Mouse (Mus musculus): ENCODE results near the gene Cilp. TPM values are rescaled to one million over a fixed set of nuclear protein-coding genes. Genes with fewer than 3 reads are reported as not detected.

The Cilp gene
- polyA plus RNA-seq, 1 experiment from 2014 or later: 0.14 TPM

DNA sequence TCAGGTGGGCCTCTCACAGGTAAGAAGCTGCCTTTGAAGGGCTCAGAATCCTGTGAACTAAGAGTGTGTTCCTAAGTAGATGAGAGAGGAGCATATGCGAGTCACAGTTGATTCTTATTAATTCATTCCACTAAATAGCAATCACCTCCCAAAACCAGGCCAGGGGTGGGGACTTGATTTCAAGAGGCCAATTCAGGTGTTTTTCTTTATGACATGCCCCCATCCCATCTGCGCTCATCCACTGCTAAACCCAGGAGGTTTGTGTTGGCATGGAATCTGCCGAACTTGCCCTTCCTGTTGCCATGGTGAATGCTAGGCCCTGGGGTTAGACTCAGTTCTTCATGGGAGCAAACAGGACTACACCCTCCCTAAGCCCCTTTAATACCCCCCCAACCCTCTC, 24.4 kb upstream of the Cilp start:
- 90% methylated on average over 3 of the region's 3 CpGs for WGBS (ENCODE audit: insufficient replicate concordance)
- Histone ChIP-seq H3K36me3 (ENCODE audit: control insufficient read depth, insufficient read depth, low read length) (no peaks in the 10 kb centered on the region), H3K4me2 (no peak overlapping the region), H3K4me1 (ENCODE audit: control insufficient read depth, insufficient read depth, low read length) (peaks cover 2% of the 10 kb centered on the region; the same call in 1 of the 2 replicates), H3K9ac (ENCODE audit: low read depth, low read length) (no peak overlapping the region), H3K9me3 (replicated peaks; ENCODE audit: control insufficient read depth, low read length) (no peaks in the 10 kb centered on the region), H3K27me3 (ENCODE audit: control insufficient read depth, insufficient read depth, low read length) (no peaks in the 10 kb centered on the region), H3K27ac (ENCODE audit: low read depth, low read length) (no peak overlapping the region), H3K4me3 (ENCODE audit: low read depth, low read length) (no peak overlapping the region)
- no peak for ATAC-seq (replicated peaks; ENCODE audit: insufficient number of reproducible peaks, low FRiP score, low TSS enrichment)

- no peak for ATAC-seq (replicated peaks; ENCODE audit: insufficient number of reproducible peaks, low FRiP score, low TSS enrichment)
- H3K4me3 ChIP-seq (ENCODE audit: low read depth, low read length): no peak overlapping the region
- no peak overlapping the region for H3K9ac ChIP-seq (ENCODE audit: low read depth, low read length)
- H3K36me3 ChIP-seq (ENCODE audit: control insufficient read depth, insufficient read depth, low read length): no peaks in the 10 kb centered on the region
- H3K27ac ChIP-seq (ENCODE audit: low read depth, low read length): no peak overlapping the region
- H3K4me1 ChIP-seq (ENCODE audit: control insufficient read depth, insufficient read depth, low read length): peaks cover 2% of the 10 kb centered on the region; the same call in 1 of the 2 replicates
- WGBS (ENCODE audit: insufficient replicate concordance): 73% methylated on average over 5 of the region's 5 CpGs
- no peak overlapping the region for H3K4me2 ChIP-seq
- no peaks in the 10 kb centered on the region for H3K27me3 ChIP-seq (ENCODE audit: control insufficient read depth, insufficient read depth, low read length)
- H3K9me3 ChIP-seq (replicated peaks; ENCODE audit: control insufficient read depth, low read length): no peaks in the 10 kb centered on the region
Observed at GRCm38 (mm10) chr9:65241973-65242372, 23.0 kb upstream of the Cilp start.

- Histone ChIP-seq H3K4me2 (no peak overlapping the region), H3K27ac (ENCODE audit: low read depth, low read length) (no peak overlapping the region), H3K9me3 (replicated peaks; ENCODE audit: control insufficient read depth, low read length) (no peaks in the 10 kb centered on the region), H3K27me3 (ENCODE audit: control insufficient read depth, insufficient read depth, low read length) (no peaks in the 10 kb centered on the region), H3K9ac (ENCODE audit: low read depth, low read length) (peak overlapping the region; percentile 13; the same call in 1 of the 2 replicates), H3K36me3 (ENCODE audit: control insufficient read depth, insufficient read depth, low read length) (no peaks in the 10 kb centered on the region), H3K4me3 (ENCODE audit: low read depth, low read length) (no peak overlapping the region), H3K4me1 (ENCODE audit: control insufficient read depth, insufficient read depth, low read length) (peaks cover 2% of the 10 kb centered on the region; the same call in 1 of the 2 replicates)
- WGBS (ENCODE audit: insufficient replicate concordance): 57% methylated on average over 4 of the region's 4 CpGs
- ATAC-seq (replicated peaks; ENCODE audit: insufficient number of reproducible peaks, low FRiP score, low TSS enrichment): no peak
Observed at GRCm38 (mm10) chr9:65243249-65243648, 21.7 kb upstream of the Cilp start.

- ATAC-seq (replicated peaks; ENCODE audit: insufficient number of reproducible peaks, low FRiP score, low TSS enrichment): no peak
- WGBS (ENCODE audit: insufficient replicate concordance): 36% methylated on average over 9 of the region's 9 CpGs
- Histone ChIP-seq H3K4me1 (ENCODE audit: control insufficient read depth, insufficient read depth, low read length) (peaks cover 2% of the 10 kb centered on the region; the same call in 1 of the 2 replicates), H3K4me3 (ENCODE audit: low read depth, low read length) (no peak overlapping the region), H3K9me3 (replicated peaks; ENCODE audit: control insufficient read depth, low read length) (no peaks in the 10 kb centered on the region), H3K36me3 (ENCODE audit: control insufficient read depth, insufficient read depth, low read length) (no peaks in the 10 kb centered on the region), H3K27ac (ENCODE audit: low read depth, low read length) (no peak overlapping the region), H3K9ac (ENCODE audit: low read depth, low read length) (no peak overlapping the region), H3K27me3 (ENCODE audit: control insufficient read depth, insufficient read depth, low read length) (no peaks in the 10 kb centered on the region), H3K4me2 (no peak overlapping the region)
Observed at GRCm38 (mm10) chr9:65244036-65244806, 20.8 kb upstream of the Cilp start.

- H3K36me3 ChIP-seq (ENCODE audit: control insufficient read depth, insufficient read depth, low read length): no peaks in the 10 kb centered on the region
- no peak overlapping the region for H3K4me2 ChIP-seq
- H3K4me1 ChIP-seq (ENCODE audit: control insufficient read depth, insufficient read depth, low read length): peaks cover 2% of the 10 kb centered on the region; the same call in 1 of the 2 replicates
- no peak overlapping the region for H3K27ac ChIP-seq (ENCODE audit: low read depth, low read length)
- ATAC-seq (replicated peaks; ENCODE audit: insufficient number of reproducible peaks, low FRiP score, low TSS enrichment): no peak
- H3K27me3 ChIP-seq (ENCODE audit: control insufficient read depth, insufficient read depth, low read length): no peaks in the 10 kb centered on the region
- H3K4me3 ChIP-seq (ENCODE audit: low read depth, low read length): no peak overlapping the region
- H3K9ac ChIP-seq (ENCODE audit: low read depth, low read length): no peak overlapping the region
- H3K9me3 ChIP-seq (replicated peaks; ENCODE audit: control insufficient read depth, low read length): no peaks in the 10 kb centered on the region
- WGBS (ENCODE audit: insufficient replicate concordance): 59% methylated on average over 16 of the region's 16 CpGs
Observed at GRCm38 (mm10) chr9:65247502-65248376, 17.2 kb upstream of the Cilp start.

DNA sequence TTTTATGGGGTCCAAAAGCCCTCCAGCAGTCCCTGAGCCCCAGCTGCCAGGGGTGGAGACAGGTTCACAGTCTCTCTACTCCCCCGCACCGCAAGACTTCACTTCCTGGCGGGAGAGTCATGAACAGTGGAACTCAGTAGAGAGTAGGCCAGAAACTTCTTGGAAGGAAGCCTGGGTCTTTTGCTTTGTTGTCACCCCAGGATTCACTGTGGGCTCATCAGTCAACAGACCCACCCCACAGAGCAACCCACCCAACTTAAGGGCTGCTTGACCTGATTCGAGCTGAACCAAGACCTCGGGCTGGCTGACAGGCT, 16.6 kb upstream of the Cilp start:
- Histone ChIP-seq H3K4me3 (ENCODE audit: low read depth, low read length) (no peak overlapping the region), H3K27me3 (ENCODE audit: control insufficient read depth, insufficient read depth, low read length) (no peaks in the 10 kb centered on the region), H3K9me3 (replicated peaks; ENCODE audit: control insufficient read depth, low read length) (no peaks in the 10 kb centered on the region), H3K4me1 (ENCODE audit: control insufficient read depth, insufficient read depth, low read length) (peaks cover under 1% of the 10 kb centered on the region; the same call in 1 of the 2 replicates), H3K4me2 (no peak overlapping the region), H3K9ac (ENCODE audit: low read depth, low read length) (no peak overlapping the region), H3K36me3 (ENCODE audit: control insufficient read depth, insufficient read depth, low read length) (no peaks in the 10 kb centered on the region), H3K27ac (ENCODE audit: low read depth, low read length) (no peak overlapping the region)
- 75% methylated on average over 4 of the region's 5 CpGs for WGBS (ENCODE audit: insufficient replicate concordance)
- no peak for ATAC-seq (replicated peaks; ENCODE audit: insufficient number of reproducible peaks, low FRiP score, low TSS enrichment)

GRCm38 (mm10) chr9:65252026-65252425, 13.0 kb upstream of the Cilp start:
- WGBS (ENCODE audit: insufficient replicate concordance): 52% methylated on average over 3 of the region's 3 CpGs
- Histone ChIP-seq H3K27ac (ENCODE audit: low read depth, low read length) (no peak overlapping the region), H3K4me3 (ENCODE audit: low read depth, low read length) (no peak overlapping the region), H3K9me3 (replicated peaks; ENCODE audit: control insufficient read depth, low read length) (no peaks in the 10 kb centered on the region), H3K4me2 (no peak overlapping the region), H3K36me3 (ENCODE audit: control insufficient read depth, insufficient read depth, low read length) (no peaks in the 10 kb centered on the region), H3K9ac (ENCODE audit: low read depth, low read length) (no peak overlapping the region), H3K27me3 (ENCODE audit: control insufficient read depth, insufficient read depth, low read length) (no peaks in the 10 kb centered on the region), H3K4me1 (ENCODE audit: control insufficient read depth, insufficient read depth, low read length) (no peaks in the 10 kb centered on the region)
- ATAC-seq (replicated peaks; ENCODE audit: insufficient number of reproducible peaks, low FRiP score, low TSS enrichment): no peak

- no peak for ATAC-seq (replicated peaks; ENCODE audit: insufficient number of reproducible peaks, low FRiP score, low TSS enrichment)
- Histone ChIP-seq H3K4me2 (no peak overlapping the region), H3K9ac (ENCODE audit: low read depth, low read length) (no peak overlapping the region), H3K9me3 (replicated peaks; ENCODE audit: control insufficient read depth, low read length) (no peaks in the 10 kb centered on the region), H3K27ac (ENCODE audit: low read depth, low read length) (no peak overlapping the region), H3K4me1 (ENCODE audit: control insufficient read depth, insufficient read depth, low read length) (no peaks in the 10 kb centered on the region), H3K27me3 (ENCODE audit: control insufficient read depth, insufficient read depth, low read length) (no peaks in the 10 kb centered on the region), H3K36me3 (ENCODE audit: control insufficient read depth, insufficient read depth, low read length) (no peaks in the 10 kb centered on the region), H3K4me3 (ENCODE audit: low read depth, low read length) (no peak overlapping the region)
- WGBS (ENCODE audit: insufficient replicate concordance): 69% methylated on average over 11 of the region's 11 CpGs
Observed at GRCm38 (mm10) chr9:65255906-65256600, 8.9 kb upstream of the Cilp start.

All from heart, embryonic 11.5 days (tissue).